Mouse (Mus musculus) thymus, adult 18-20 months (tissue): ENCODE data around the gene Zfp651.

Experiments
- DNase-seq, 2 experiments: peaks; one replicate each; pipeline ENCODE4 v3.0.0; 2022; ENCODE audit warnings: mixed read lengths in 2 of 2

Gene Zfp651

DNA sequence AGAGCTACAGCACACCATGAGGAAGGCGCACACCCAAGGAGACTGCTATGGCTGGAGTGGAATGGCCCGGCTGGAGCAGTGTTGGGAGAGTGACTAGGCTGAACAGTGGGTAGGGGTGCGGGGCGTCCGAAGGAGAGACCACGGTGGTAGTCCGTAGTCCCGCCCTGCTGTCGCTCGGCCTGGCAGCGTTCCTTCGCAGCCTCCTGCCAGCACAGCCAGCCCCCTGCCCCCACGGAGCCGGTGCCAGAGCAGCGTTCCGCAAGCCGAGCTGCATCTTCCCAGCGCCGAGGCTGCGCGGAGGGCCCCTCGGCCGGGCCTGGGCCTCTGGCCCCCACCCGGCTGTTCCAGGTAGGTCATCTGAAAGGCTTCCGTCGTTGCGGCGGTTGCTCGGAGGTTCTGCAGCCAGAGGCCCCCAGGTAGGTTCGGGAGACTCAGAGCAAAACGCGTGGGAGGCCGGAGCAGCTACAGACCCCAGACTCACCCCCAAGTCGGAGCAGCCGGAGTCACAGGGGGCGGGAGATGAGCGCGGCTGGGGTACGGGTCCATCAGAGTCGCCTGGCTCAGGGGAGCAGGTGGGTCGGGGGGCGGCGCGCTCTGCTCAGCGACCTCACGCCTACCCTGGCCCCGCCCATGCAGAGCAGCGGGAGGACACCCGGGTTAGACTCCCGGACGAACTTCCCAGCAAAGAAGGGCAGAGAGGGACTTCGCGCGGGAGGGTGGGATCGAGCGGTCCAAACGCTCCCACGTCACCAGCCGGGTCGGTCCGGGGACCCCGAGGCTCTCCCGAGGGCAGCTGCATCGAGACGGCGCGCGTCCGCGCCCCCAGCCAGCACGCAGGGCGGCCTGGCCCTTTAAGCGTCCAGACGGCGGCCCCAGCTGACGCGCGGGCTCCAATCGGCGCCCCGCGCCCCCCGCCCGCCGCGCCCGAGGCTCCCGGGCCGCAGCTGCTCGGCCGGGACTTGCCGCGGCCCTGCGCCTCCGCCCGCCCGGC lies at the start of gene Zfp651:
Gene Zfp651 (plus strand): TSS at position 240 of the 991 bp plus-strand sequence.
- DNase-seq, result no peak

- DNase-seq, result peak; percentile 93 to 96
Measured at GRCm38 (mm10) chr9:121709898-121710583, 49.1 kb upstream of the Zfp651 start, which contains the start of gene Ss18l2. Gene Ss18l2 (plus strand): TSS chr9:121710329.

GRCm38 (mm10) chr9:121710584-121710975 lies 48.5 kb upstream of the Zfp651 start:
- DNase-seq, result no peak

DNA sequence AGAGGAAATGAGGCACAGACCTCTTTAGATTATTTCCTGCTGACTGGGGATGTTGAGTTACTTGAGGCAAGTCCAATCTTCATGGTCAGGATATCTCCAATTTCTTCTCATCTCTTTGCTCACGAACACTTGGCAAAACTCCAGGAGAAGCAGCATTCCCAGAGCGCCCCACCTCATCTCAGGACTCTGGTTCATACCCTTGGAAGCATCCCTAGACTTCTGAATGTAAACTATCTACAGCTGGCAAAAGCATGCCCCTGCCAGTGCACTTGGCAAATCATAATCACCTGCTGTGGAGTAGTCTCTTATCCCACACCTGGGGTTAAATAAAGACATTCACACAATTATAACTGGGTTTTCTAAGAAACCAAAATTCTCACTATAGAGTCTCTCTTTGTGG lies 42.1 kb upstream of the Zfp651 start:
- no peak for DNase-seq

GRCm38 (mm10) chr9:121718070-121718705 lies 40.9 kb upstream of the Zfp651 start:
- DNase-seq, result no peak

DNA sequence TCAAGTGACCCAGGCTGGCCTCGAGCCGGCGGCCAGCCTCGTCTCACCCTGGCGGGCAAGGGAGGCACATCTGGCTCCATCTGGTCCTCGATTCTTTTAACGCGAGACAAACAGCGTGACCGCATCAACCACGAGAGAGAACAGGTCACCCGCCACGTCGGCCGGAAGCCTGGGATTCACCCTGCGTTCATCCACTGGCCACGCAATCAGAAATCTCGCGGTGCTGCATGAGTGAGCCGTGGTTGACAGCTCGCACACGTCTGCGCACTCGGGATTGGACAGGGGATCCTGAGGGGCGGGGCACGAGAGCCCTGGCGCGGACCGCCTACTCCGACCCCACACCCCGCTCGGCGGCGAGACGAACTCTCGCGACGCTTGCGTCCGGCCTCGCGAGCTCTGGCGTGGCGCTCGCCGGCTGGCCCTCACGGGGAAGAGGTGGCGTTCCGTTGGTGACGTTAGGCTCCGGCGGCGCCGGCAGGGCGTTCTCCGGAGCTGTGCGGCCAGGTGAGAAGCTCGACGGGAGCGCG lies 40.3 kb upstream of the Zfp651 start, which contains the start of gene Nktr:
Gene Nktr (plus strand): TSS at position 378 of the 527 bp plus-strand sequence.
- peak; percentile 95 to 97 for DNase-seq

- DNase-seq, result peak in 1 of 2 experiments; percentile 33
Measured at GRCm38 (mm10) chr9:121719347-121720331, 39.5 kb upstream of the Zfp651 start.

DNA sequence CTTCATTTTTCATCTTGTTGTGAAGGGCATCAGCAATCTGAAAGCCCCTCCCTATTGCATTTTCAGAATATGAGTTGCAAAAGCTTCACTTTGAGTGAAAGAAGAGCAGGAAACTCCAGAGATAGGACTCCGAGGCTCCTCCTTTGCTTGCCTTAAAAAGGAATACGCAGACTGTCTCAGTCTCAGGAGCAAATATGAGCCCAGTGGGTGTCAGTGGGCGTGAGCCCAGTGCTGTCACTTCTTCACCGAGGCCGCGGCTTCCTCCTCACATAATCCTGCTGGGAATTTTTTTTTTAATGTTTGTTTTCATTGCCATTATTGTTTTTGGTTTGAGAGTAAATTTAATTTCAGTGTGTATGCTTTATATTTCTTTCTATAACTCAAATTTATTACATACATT lies 18.6 kb upstream of the Zfp651 start:
- DNase-seq, result no peak

DNA sequence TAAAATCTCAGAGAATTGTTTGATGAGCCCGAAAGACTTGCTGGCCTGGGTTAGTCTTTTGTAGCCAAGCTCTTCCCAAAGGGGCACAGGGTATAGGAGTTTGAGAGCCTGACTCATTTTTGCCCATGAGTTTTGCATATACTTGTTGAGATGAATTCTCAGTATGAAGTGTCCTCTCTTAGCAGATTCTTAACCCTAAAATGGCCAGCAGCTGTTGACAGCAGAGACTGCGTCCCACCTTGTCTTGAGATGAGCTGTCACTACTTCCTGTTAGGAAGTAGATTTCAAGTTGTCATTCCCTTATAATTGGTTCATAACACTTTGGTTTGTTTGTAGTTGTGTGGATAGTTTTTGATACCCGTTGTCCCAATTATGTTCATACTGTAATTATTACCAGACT lies 18.0 kb upstream of the Zfp651 start:
- DNase-seq, result no peak

DNA sequence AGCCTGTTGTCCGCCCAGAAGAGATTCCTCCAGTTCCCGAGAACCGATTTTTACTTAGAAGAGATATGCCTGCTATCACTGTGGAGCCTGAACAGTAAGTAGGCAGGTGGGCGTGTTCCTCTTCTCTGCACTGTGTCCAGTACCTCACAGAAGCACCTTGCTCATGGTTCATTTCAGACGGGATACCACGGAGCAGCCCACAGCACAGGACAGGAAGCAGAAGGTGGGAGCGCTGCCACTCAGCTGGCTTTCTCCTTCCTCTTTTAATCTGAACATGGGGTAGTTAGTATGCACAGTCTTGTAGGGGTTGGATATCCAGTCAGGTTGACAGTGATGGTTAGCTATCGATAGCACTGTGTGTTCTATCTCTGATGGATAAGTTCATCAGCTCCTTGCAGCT lies 15.1 kb upstream of the Zfp651 start:
- no peak for DNase-seq

- DNase-seq, result no peak
Measured at GRCm38 (mm10) chr9:121752774-121753173, 6.4 kb upstream of the Zfp651 start.

GRCm38 (mm10) chr9:121754624-121755023 lies 4.5 kb upstream of the Zfp651 start:
- no peak for DNase-seq

DNA sequence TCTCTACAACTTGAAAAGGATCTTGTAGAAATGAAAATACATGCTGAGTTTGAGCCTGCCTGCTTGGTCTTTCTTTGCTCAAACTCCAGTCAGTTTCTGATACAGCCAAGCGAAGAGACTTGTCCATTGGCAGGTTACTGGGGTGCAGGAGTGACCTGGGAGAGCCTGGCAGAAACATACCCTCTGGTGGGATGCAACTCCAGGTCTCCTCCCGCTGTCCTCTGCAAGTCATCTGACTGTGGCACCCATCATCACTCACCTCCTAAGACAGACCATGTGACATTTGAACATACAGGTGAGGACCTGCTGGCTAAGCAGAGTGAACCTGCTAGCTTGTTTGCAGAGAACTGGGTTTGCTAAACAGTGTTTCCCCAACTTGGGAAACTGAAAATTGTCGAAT lies 2.3 kb upstream of the Zfp651 start:
- DNase-seq, result no peak

- DNase-seq, result no peak
Measured at GRCm38 (mm10) chr9:121757432-121757831, 1.7 kb upstream of the Zfp651 start.

- no peak for DNase-seq
Measured at GRCm38 (mm10) chr9:121757835-121758814, 1.0 kb upstream of the Zfp651 start.

- DNase-seq, result peak in 1 of 2 experiments; percentile 40
Measured at GRCm38 (mm10) chr9:121760271-121761090, 1.4 kb downstream of the Zfp651 start.

GRCm38 (mm10) chr9:121761091-121761665 lies 2.0 kb downstream of the Zfp651 start:
- DNase-seq, result no peak

GRCm38 (mm10) chr9:121761787-121762186 lies 2.7 kb downstream of the Zfp651 start:
- no peak for DNase-seq

GRCm38 (mm10) chr9:121762248-121762647 lies 3.1 kb downstream of the Zfp651 start:
- no peak for DNase-seq
